Mouse (Mus musculus) right cerebral cortex, postnatal 14 days (tissue): Measurements from ENCODE around the gene Ush2a.

Experiments
- DNase-seq: peaks from one replicate; pipeline ENCODE4 v3.0.0; 2022

The Ush2a gene

GRCm38 (mm10) chr1:188674640-188675510, 413.1 kb downstream of the Ush2a start:
- no peak for DNase-seq

- DNase-seq = no peak
Measured at GRCm38 (mm10) chr1:188675511-188675863, 413.7 kb downstream of the Ush2a start.

GRCm38 (mm10) chr1:188678189-188678588, 416.4 kb downstream of the Ush2a start:
- DNase-seq = no peak

GRCm38 (mm10) chr1:188686362-188686761, 424.5 kb downstream of the Ush2a start:
- no peak for DNase-seq

- DNase-seq = no peak
Measured at GRCm38 (mm10) chr1:188696295-188696694, 434.5 kb downstream of the Ush2a start.

- peak; percentile 32 for DNase-seq
Measured at GRCm38 (mm10) chr1:188708176-188708575, 446.4 kb downstream of the Ush2a start.

- DNase-seq = no peak
Measured at GRCm38 (mm10) chr1:188708694-188709093, 446.9 kb downstream of the Ush2a start.

- peak; percentile 12 for DNase-seq
Measured at GRCm38 (mm10) chr1:188714131-188714530, 452.3 kb downstream of the Ush2a start.

GRCm38 (mm10) chr1:188714941-188715340, 453.1 kb downstream of the Ush2a start:
- no peak for DNase-seq

GRCm38 (mm10) chr1:188716886-188717285, 455.1 kb downstream of the Ush2a start:
- DNase-seq = no peak

GRCm38 (mm10) chr1:188725122-188725995, 463.5 kb downstream of the Ush2a start:
- no peak for DNase-seq

GRCm38 (mm10) chr1:188726937-188727336, 465.1 kb downstream of the Ush2a start:
- no peak for DNase-seq

- DNase-seq = no peak
Measured at GRCm38 (mm10) chr1:188728625-188729024, 466.8 kb downstream of the Ush2a start.

- no peak for DNase-seq
Measured at GRCm38 (mm10) chr1:188729179-188729578, 467.4 kb downstream of the Ush2a start.

GRCm38 (mm10) chr1:188734741-188735266, 473.0 kb downstream of the Ush2a start:
- DNase-seq = no peak

- no peak for DNase-seq
Measured at GRCm38 (mm10) chr1:188742971-188743370, 481.1 kb downstream of the Ush2a start.

GRCm38 (mm10) chr1:188755031-188755430, 493.2 kb downstream of the Ush2a start:
- DNase-seq = no peak

GRCm38 (mm10) chr1:188760515-188760914, 498.7 kb downstream of the Ush2a start:
- no peak for DNase-seq

GRCm38 (mm10) chr1:188762463-188762862, 500.6 kb downstream of the Ush2a start:
- DNase-seq = no peak

- DNase-seq = no peak
Measured at GRCm38 (mm10) chr1:188763761-188764160, 501.9 kb downstream of the Ush2a start.

GRCm38 (mm10) chr1:188770828-188771227, 509.0 kb downstream of the Ush2a start:
- DNase-seq = no peak

GRCm38 (mm10) chr1:188772516-188773229, 510.9 kb downstream of the Ush2a start:
- no peak for DNase-seq

- DNase-seq = no peak
Measured at GRCm38 (mm10) chr1:188773631-188774030, 511.8 kb downstream of the Ush2a start.
